Mouse (Mus musculus) liver, embryonic 13.5 days (tissue): ENCODE measurements at regions not wholly inside any gene's neighbourhood (a gene's known extent, or its start where the extent isn't known, plus 50 kb on each side); places are given as distances from the start of the nearest gene placed in this dataset.

ENCODE experiments used
- ATAC-seq: fragments of 200-750 bp; cut with Nextera tagmentation; 2 replicates; pipeline ENCODE4 v1.8.0; 2017; ENCODE audit warnings: low read depth, mild to moderate bottlenecking, moderate number of reproducible peaks, moderate library complexity
- DNase-seq: peaks from one replicate; pipeline ENCODE4 v3.0.0; 2022
- H3K27ac ChIP-seq: fragments of 300-500 bp; sonication (generic); 2 replicates; pipeline ENCODE4 v1.5.1; 2015; ENCODE audit warnings: moderate library complexity, mild to moderate bottlenecking, inconsistent platforms
- H3K27me3 ChIP-seq: fragments of 300-500 bp; sonication (generic); 2 replicates; pipeline ENCODE4 v1.6.1; 2015; ENCODE audit warnings: mild to moderate bottlenecking, inconsistent platforms
- H3K36me3 ChIP-seq: fragments of 300-500 bp; sonication (generic); 2 replicates; pipeline ENCODE4 v1.6.1; 2015; ENCODE audit warnings: mild to moderate bottlenecking, inconsistent platforms
- H3K4me1 ChIP-seq: fragments of 300-500 bp; sonication (generic); replicated peaks from 2 replicates; pipeline ENCODE4 v1.6.1; 2015; ENCODE audit warnings: inconsistent platforms
- H3K4me2 ChIP-seq: fragments of 300-500 bp; sonication (generic); 2 replicates; pipeline ENCODE4 v1.6.1; 2015; ENCODE audit warnings: inconsistent platforms, mild to moderate bottlenecking, moderate library complexity
- H3K4me3 ChIP-seq: fragments of 300-500 bp; sonication (generic); replicated peaks from 2 replicates; pipeline ENCODE4 v1.5.1; 2015; ENCODE audit warnings: mild to moderate bottlenecking, inconsistent platforms
- H3K9ac ChIP-seq: fragments of 300-500 bp; sonication (generic); 2 replicates; pipeline ENCODE4 v1.6.1; 2015; ENCODE audit warnings: mild to moderate bottlenecking, inconsistent platforms
- H3K9me3 ChIP-seq: fragments of 300-500 bp; sonication (generic); replicated peaks from 2 replicates; pipeline ENCODE4 v1.6.1; 2016; ENCODE audit warnings: inconsistent platforms
- WGBS: fragments of 180-500 bp; shearing (Covaris S2); methylation state at CpG from one replicate; pipeline ENCODE4 v1.1.7; 2015; ENCODE audit not compliant: insufficient replicate concordance; 5-methylcytosine and 5-hydroxymethylcytosine counted together

- no peak for ATAC-seq
These were observed 436.5 kb upstream of the Nrp1 start for GRCm38 (mm10) chr8:127921925-127922324.

GRCm38 (mm10) chr8:127923321-127923720 lies 435.1 kb upstream of the Nrp1 start:
- Histone ChIP-seq H3K4me1 (no peaks in the 10 kb centered on the region), H3K27me3 (no peaks in the 10 kb centered on the region), H3K27ac (no peak overlapping the region), H3K4me2 (no peak overlapping the region), H3K9me3 (no peaks in the 10 kb centered on the region), H3K4me3 (no peak overlapping the region), H3K9ac (no peak overlapping the region), H3K36me3 (no peaks in the 10 kb centered on the region)
- WGBS = 58% methylated on average over 4 of the region's 4 CpGs
- DNase-seq = no peak
- ATAC-seq = no peak

More at GRCm38 (mm10) chr8:127921925-127922324, 436.5 kb upstream of the Nrp1 start:
- H3K27ac ChIP-seq = no peak overlapping the region
- H3K4me1 ChIP-seq = no peaks in the 10 kb centered on the region
- no peaks in the 10 kb centered on the region for H3K9me3 ChIP-seq
- no peak overlapping the region for H3K4me2 ChIP-seq
- WGBS = 59% methylated on average over 1 of the region's 1 CpGs
- no peak for DNase-seq
- H3K27me3 ChIP-seq = no peaks in the 10 kb centered on the region
- H3K36me3 ChIP-seq = no peaks in the 10 kb centered on the region
- H3K9ac ChIP-seq = no peak overlapping the region
- H3K4me3 ChIP-seq = no peak overlapping the region

- H3K4me1 ChIP-seq = no peaks in the 10 kb centered on the region
- no peak overlapping the region for H3K4me2 ChIP-seq
- ATAC-seq = no peak
- DNase-seq = no peak
- H3K4me3 ChIP-seq = no peak overlapping the region
- H3K36me3 ChIP-seq = no peaks in the 10 kb centered on the region
- no peaks in the 10 kb centered on the region for H3K27me3 ChIP-seq
- H3K9ac ChIP-seq = no peak overlapping the region
- 39% methylated on average over 1 of the region's 1 CpGs for WGBS
- H3K9me3 ChIP-seq = no peaks in the 10 kb centered on the region
- H3K27ac ChIP-seq = no peak overlapping the region
These were observed 426.1 kb upstream of the Nrp1 start for GRCm38 (mm10) chr8:127932276-127932675.

GRCm38 (mm10) chr8:127936792-127937435 lies 421.5 kb upstream of the Nrp1 start:
- H3K4me1 ChIP-seq = 0 out of 2 replicates have a peak, but pooled peaks cover 2% of the 10 kb centered on the region
- no peak overlapping the region for H3K4me2 ChIP-seq
- H3K27me3 ChIP-seq = no peaks in the 10 kb centered on the region
- no peak overlapping the region for H3K27ac ChIP-seq
- WGBS = 67% methylated on average over 6 of the region's 6 CpGs
- DNase-seq = no peak
- no peaks in the 10 kb centered on the region for H3K36me3 ChIP-seq
- H3K4me3 ChIP-seq = no peak overlapping the region
- ATAC-seq = no peak
- no peaks in the 10 kb centered on the region for H3K9me3 ChIP-seq
- H3K9ac ChIP-seq = no peak overlapping the region

GRCm38 (mm10) chr8:127939284-127939985 lies 419.0 kb upstream of the Nrp1 start:
- Histone ChIP-seq H3K27ac (no peak overlapping the region), H3K4me2 (no peak overlapping the region), H3K9me3 (no peaks in the 10 kb centered on the region), H3K27me3 (no peaks in the 10 kb centered on the region), H3K4me1 (0 out of 2 replicates have a peak, but pooled peaks cover 4% of the 10 kb centered on the region), H3K36me3 (no peaks in the 10 kb centered on the region), H3K9ac (no peak overlapping the region), H3K4me3 (no peak overlapping the region)
- 34% methylated on average over 7 of the region's 7 CpGs for WGBS
- no peak for DNase-seq
- ATAC-seq = no peak

- Histone ChIP-seq H3K9ac (no peak overlapping the region), H3K9me3 (no peaks in the 10 kb centered on the region), H3K4me2 (no peak overlapping the region), H3K4me3 (no peak overlapping the region), H3K27ac (no peak overlapping the region), H3K27me3 (no peaks in the 10 kb centered on the region), H3K36me3 (no peaks in the 10 kb centered on the region), H3K4me1 (0 out of 2 replicates have a peak, but pooled peaks cover 4% of the 10 kb centered on the region)
- DNase-seq (no peak), ATAC-seq (no peak)
- 58% methylated on average over 5 of the region's 5 CpGs for WGBS
These were observed 418.4 kb upstream of the Nrp1 start for GRCm38 (mm10) chr8:127939986-127940359.

- Histone ChIP-seq H3K4me1 (0 out of 2 replicates have a peak, but pooled peaks cover 4% of the 10 kb centered on the region), H3K27me3 (no peaks in the 10 kb centered on the region), H3K9me3 (no peaks in the 10 kb centered on the region), H3K36me3 (no peaks in the 10 kb centered on the region), H3K4me2 (no peak overlapping the region), H3K27ac (no peak overlapping the region), H3K4me3 (no peak overlapping the region), H3K9ac (no peak overlapping the region)
- ATAC-seq (peak; percentile 60; the same call in 1 of the 2 replicates), DNase-seq (no peak)
These were observed 416.1 kb upstream of the Nrp1 start for GRCm38 (mm10) chr8:127942319-127942718.

- Histone ChIP-seq H3K27me3 (no peaks in the 10 kb centered on the region), H3K9me3 (no peaks in the 10 kb centered on the region), H3K9ac (no peak overlapping the region), H3K36me3 (no peaks in the 10 kb centered on the region), H3K27ac (no peak overlapping the region), H3K4me2 (no peak overlapping the region), H3K4me3 (no peak overlapping the region), H3K4me1 (0 out of 2 replicates have a peak, but pooled peaks cover 4% of the 10 kb centered on the region)
- DNase-seq (no peak), ATAC-seq (no peak)
These were observed 413.4 kb upstream of the Nrp1 start for GRCm38 (mm10) chr8:127944955-127945498.

- ATAC-seq (no peak), DNase-seq (no peak)
- WGBS = 48% methylated on average over 1 of the region's 1 CpGs
These were observed 400.8 kb upstream of the Nrp1 start for GRCm38 (mm10) chr8:127957571-127957970.

GRCm38 (mm10) chr8:127958351-127959044 lies 399.9 kb upstream of the Nrp1 start:
- no peak for ATAC-seq
- Histone ChIP-seq H3K4me3 (no peak overlapping the region), H3K9ac (no peak overlapping the region), H3K9me3 (no peaks in the 10 kb centered on the region), H3K36me3 (no peaks in the 10 kb centered on the region), H3K27me3 (no peaks in the 10 kb centered on the region), H3K27ac (no peak overlapping the region), H3K4me1 (no peaks in the 10 kb centered on the region), H3K4me2 (no peak overlapping the region)
- DNase-seq = no peak
- WGBS = 63% methylated on average over 12 of the region's 12 CpGs

More at GRCm38 (mm10) chr8:127957571-127957970, 400.8 kb upstream of the Nrp1 start:
- Histone ChIP-seq H3K27me3 (no peaks in the 10 kb centered on the region), H3K4me2 (no peak overlapping the region), H3K4me3 (no peak overlapping the region), H3K27ac (no peak overlapping the region), H3K9me3 (no peaks in the 10 kb centered on the region), H3K9ac (no peak overlapping the region), H3K36me3 (no peaks in the 10 kb centered on the region), H3K4me1 (no peaks in the 10 kb centered on the region)

GRCm38 (mm10) chr8:127962862-127963261 lies 395.5 kb upstream of the Nrp1 start:
- Histone ChIP-seq H3K4me3 (no peak overlapping the region), H3K4me2 (no peak overlapping the region), H3K9ac (no peak overlapping the region), H3K36me3 (no peaks in the 10 kb centered on the region), H3K27me3 (no peaks in the 10 kb centered on the region), H3K9me3 (no peaks in the 10 kb centered on the region), H3K4me1 (no peaks in the 10 kb centered on the region), H3K27ac (no peak overlapping the region)
- ATAC-seq (no peak), DNase-seq (no peak)
- 15% methylated on average over 1 of the region's 1 CpGs for WGBS
